Mouse (Mus musculus) retina, adult 2 months (tissue): ENCODE data around the gene Mrgprf.

Experiments
- DNase-seq: peaks from one replicate; pipeline ENCODE4 v3.0.0-alpha.2; 2012; ENCODE audit warnings: low read depth, low spot score

Gene Mrgprf

DNA sequence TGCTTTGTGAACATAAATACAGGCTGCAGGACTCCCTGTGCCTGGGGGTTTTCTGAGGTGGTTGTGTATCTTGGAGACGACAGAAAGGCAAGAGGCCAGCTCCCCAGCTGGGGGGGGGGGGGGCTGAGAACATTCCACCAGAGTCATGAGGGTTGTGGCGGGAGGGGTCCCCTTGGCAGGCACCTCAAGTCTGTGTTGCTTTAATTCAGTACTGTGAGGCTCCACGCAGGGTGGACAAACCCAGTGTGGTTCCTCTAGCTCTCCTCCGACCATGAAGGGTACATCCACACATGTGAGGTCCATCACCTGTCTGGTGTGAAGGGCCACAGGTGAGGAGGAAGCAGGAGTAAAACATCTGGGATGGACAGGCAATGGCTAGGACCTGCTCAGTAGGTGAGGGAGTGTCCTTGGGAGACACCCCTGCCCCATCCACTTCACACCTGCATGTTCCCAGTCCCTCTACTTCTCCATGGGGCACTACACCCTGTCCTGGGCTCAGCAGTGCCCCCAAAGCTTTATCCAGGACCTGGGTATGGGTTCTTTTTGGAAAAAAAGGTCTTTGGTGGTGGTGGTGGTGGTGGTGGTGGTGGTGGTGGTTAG is 33.9 kb downstream of the Mrgprf start:
- DNase-seq: no peak

DNA sequence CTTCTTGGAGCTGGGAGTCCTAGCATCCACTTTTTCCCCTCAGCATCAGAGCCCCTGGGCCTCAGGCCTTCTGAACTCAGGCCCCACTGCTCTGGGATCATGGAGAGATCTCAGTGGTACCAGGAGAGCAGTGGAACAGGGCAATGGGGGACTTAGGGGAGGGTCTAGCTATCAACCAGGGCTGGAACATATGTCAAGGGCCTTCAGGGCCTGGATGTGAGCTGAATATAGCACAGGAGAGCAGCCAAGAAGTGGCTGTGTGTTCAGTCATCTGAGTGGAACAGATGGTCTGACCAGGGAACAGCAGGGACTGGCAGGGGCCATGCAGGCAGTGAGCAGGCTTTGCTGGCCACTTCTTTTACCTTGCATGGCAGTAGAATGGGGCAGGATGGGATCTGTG is 34.6 kb downstream of the Mrgprf start:
- DNase-seq: no peak

DNA sequence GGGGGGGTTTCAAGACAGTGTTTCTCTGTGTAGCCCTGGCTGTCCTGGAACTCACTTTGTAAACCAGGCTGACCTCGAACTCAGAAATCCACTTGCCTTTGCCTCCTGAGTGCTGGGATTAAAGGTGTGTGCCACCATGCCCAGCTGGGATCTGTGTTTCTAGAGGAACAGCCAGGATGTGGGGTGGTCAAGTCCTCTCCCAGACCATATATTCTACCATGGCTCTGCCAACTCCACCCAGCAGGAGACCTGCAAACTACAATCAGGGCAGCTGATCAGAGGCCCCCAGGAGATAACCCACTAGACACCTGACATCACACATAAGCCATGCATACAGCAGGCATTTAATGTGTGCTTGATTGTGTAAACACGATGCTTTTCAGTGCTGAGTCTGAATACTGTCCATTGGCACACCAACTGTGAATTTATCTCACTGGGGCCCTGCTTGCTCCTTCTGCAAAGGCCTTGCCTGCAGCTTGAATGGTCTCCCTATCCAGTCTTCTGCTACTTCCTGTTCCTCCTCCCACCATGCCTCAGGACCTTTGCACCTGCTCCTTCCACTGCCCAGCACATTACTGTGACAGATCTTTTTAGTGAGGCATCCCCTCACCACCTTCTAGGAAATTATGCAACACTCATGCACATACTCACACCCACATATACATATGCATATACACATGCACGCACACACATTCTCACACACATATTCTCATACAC is 35.1 kb downstream of the Mrgprf start:
- no peak for DNase-seq

DNA sequence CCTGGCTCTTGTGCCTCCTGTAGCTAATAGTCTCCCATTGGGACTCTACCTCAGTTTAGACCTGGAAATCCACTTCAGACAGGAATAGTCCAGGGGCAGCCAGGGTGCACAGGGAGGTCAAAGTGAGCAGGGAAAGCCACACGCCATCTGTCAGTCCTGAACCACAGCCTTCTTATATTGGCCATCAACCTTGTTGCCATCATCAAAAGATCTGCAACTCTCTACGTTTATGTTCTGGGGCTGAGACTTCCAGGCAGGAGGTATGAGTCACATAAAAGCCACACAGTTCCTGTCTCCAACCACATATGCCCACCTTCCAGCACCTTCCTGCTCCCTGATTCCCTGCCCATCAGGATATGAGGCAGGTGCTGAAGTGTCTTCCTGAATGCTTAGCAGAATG is 37.3 kb downstream of the Mrgprf start:
- DNase-seq: no peak

DNA sequence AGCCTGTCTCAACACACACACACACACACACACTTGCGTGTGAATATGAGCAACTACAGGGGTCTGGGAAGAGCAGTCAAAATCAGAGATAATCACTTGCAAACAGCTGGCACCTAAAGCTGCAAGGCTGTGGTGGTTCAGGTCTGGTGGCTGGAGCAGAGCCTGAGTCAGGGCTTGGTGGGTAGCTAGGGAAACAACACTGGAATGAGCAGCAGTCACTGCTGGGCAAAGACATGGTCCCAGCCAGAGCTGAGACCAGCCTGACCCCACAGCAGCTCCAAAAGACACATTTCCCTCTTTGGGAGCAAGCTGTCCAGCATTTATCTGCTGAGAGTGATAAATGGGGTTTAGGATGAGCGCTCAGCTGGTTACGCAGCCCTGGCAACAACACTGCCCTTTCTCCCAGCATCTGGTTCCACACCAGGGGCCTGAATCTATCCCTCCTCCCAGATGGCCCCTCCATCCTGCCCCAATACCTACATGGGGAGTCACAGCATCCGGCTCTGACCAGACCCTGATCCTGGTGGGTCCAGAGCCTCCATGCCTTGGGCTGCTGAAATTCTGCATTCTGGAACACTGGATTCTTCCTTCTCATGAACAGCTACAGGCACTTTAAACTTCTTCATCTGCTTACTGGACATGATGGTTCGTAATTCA is 39.7 kb downstream of the Mrgprf start:
- no peak for DNase-seq
